Mouse (Mus musculus): ENCODE results near the gene E2f7. TPM values are rescaled to one million over a fixed set of nuclear protein-coding genes. Genes with fewer than 3 reads are reported as not detected.

E2f7 gene
- polyA plus RNA-seq (2014; fragmentation: Nextera tagmentation; extraction: Ambion mirVana) = 14.8 and 15.0 TPM in 2 replicates

DNA sequence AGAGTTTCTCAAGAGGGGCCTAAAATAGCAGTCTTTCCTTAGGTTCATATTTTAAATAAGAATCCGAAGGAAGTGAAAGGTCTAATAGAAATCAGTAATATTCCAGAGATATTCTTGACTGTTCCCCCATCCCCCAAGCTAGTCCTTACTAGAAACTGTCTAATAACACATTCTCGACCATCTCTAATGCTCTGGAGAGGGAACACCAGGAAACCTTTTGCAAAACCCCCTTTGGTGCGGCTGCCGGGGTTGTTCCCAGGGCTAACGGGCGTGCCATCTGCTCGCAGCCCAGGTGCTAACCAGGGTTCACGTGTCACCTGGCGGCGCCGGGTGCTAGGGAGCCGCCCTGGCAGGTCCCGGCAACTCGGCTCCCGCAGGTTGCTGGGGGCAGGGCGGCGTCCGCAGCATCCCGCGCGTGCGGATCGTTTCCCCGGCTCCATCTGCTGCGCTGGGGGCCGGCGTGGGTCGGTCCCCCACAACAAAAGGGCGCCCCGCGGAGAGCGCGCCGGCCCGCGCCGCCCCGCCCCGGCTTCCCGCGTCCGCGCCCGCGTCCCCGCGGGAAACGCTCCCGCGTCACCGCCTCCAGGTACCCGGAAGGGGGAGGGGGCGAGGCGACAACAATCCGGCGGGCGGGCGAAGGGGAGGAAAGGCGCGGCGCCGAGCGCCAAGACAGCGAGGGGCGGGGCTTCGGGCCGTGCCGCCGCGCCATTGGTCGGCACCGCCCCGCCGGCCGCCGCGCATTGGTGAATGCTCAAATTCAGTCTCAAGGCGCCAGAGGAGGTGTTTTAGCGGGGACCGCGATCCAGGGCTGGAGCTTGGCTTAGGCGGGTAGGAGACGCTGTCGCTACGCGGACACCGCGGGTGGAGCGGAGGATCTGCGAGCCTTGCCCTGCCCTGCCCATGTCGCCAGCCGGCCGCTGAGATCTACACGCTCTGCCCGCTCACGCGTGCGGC is at the start of gene E2f7:
Gene E2f7 (plus strand): TSS at position 754 of the 954 bp plus-strand sequence.
- H3K9me3 ChIP-seq (ENCODE audit: control insufficient read depth, low read length) = no peaks in the 10 kb centered on the region
- H3K4me2 ChIP-seq (ENCODE audit: low read length) = peak within 1 kb of the TSS; percentile 90
- WGBS = under 1% methylated on average over 90 of the region's 98 CpGs
- peaks cover 25% of the 10 kb centered on the region for H3K36me3 ChIP-seq (ENCODE audit: control insufficient read depth, insufficient read depth, low read length)
- H3K27ac ChIP-seq (replicated peaks in 1 of 2; ENCODE audit: control insufficient read depth in 1 of 2, insufficient read depth in 1 of 2, low read depth in 2 of 2, low read length in 2 of 2) = peak within 1 kb of the TSS; percentile 69 to 75
- peaks cover 4 to 7% of the 10 kb centered on the region in 2 experiments; a peak in 2 of 4 replicates for H3K4me1 ChIP-seq (ENCODE audit: control insufficient read depth in 2 of 2, insufficient read depth in 2 of 2, low read length in 2 of 2)
- H3K9ac ChIP-seq (ENCODE audit: low read length) = peak within 1 kb of the TSS; percentile 88
- H3K4me3 ChIP-seq (ENCODE audit: control insufficient read depth in 1 of 2, insufficient read depth in 1 of 2, low read depth in 1 of 2, low read length in 2 of 2) = peak within 1 kb of the TSS; percentile 87 to 98
- no peaks in the 10 kb centered on the region for H3K27me3 ChIP-seq (ENCODE audit: control insufficient read depth, insufficient read depth, low read length)
- peak; percentile 95 for ATAC-seq (ENCODE audit: insufficient number of reproducible peaks, insufficient read depth, low FRiP score, low read depth)

- H3K4me1 ChIP-seq (ENCODE audit: control insufficient read depth in 2 of 2, insufficient read depth in 2 of 2, low read length in 2 of 2) = no peaks in the 10 kb centered on the region
- no peak overlapping the region for H3K4me3 ChIP-seq (ENCODE audit: control insufficient read depth in 1 of 2, insufficient read depth in 1 of 2, low read depth in 1 of 2, low read length in 2 of 2)
- no peak overlapping the region for H3K9ac ChIP-seq (ENCODE audit: low read length)
- WGBS = 68% methylated on average over 1 of the region's 1 CpGs
- no peak for ATAC-seq (ENCODE audit: insufficient number of reproducible peaks, insufficient read depth, low FRiP score, low read depth)
- no peaks in the 10 kb centered on the region for H3K36me3 ChIP-seq (ENCODE audit: control insufficient read depth, insufficient read depth, low read length)
- H3K9me3 ChIP-seq (ENCODE audit: control insufficient read depth, low read length) = no peaks in the 10 kb centered on the region
- H3K27me3 ChIP-seq (ENCODE audit: control insufficient read depth, insufficient read depth, low read length) = no peaks in the 10 kb centered on the region
- H3K4me2 ChIP-seq (ENCODE audit: low read length) = no peak overlapping the region
- H3K27ac ChIP-seq (replicated peaks in 1 of 2; ENCODE audit: control insufficient read depth in 1 of 2, insufficient read depth in 1 of 2, low read depth in 2 of 2, low read length in 2 of 2) = no peak overlapping the region
Observed at GRCm38 (mm10) chr10:110701276-110701675, 44.0 kb upstream of the E2f7 start.

DNA sequence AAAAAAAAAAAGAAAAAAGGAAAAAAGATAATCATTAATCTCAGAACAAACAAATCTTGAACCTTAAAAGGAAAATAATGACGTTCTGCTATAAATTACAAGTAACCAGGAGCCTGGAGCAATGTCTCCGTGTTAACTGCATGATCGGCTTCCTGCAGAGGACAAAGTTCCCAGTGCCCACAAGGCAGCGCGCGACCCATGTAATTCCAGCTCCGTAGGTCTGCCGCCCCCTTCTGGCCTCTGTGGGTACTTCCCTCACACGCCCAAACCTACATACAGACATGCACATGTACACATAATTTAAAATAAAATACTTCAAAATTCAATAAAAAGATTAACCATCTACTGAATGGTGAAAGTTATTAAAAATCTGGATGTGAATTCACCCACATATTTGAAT is 39.6 kb upstream of the E2f7 start:
- 47% methylated on average over 9 of the region's 9 CpGs for WGBS
- Histone ChIP-seq H3K9ac (ENCODE audit: low read length) (no peak overlapping the region), H3K4me3 (ENCODE audit: control insufficient read depth in 1 of 2, insufficient read depth in 1 of 2, low read depth in 1 of 2, low read length in 2 of 2) (no peak overlapping the region), H3K27ac (replicated peaks in 1 of 2; ENCODE audit: control insufficient read depth in 1 of 2, insufficient read depth in 1 of 2, low read depth in 2 of 2, low read length in 2 of 2) (no peak overlapping the region), H3K9me3 (ENCODE audit: control insufficient read depth, low read length) (no peaks in the 10 kb centered on the region), H3K27me3 (ENCODE audit: control insufficient read depth, insufficient read depth, low read length) (no peaks in the 10 kb centered on the region), H3K36me3 (ENCODE audit: control insufficient read depth, insufficient read depth, low read length) (no peaks in the 10 kb centered on the region), H3K4me1 (ENCODE audit: control insufficient read depth in 2 of 2, insufficient read depth in 2 of 2, low read length in 2 of 2) (no peaks in the 10 kb centered on the region), H3K4me2 (ENCODE audit: low read length) (no peak overlapping the region)
- no peak for ATAC-seq (ENCODE audit: insufficient number of reproducible peaks, insufficient read depth, low FRiP score, low read depth)

DNA sequence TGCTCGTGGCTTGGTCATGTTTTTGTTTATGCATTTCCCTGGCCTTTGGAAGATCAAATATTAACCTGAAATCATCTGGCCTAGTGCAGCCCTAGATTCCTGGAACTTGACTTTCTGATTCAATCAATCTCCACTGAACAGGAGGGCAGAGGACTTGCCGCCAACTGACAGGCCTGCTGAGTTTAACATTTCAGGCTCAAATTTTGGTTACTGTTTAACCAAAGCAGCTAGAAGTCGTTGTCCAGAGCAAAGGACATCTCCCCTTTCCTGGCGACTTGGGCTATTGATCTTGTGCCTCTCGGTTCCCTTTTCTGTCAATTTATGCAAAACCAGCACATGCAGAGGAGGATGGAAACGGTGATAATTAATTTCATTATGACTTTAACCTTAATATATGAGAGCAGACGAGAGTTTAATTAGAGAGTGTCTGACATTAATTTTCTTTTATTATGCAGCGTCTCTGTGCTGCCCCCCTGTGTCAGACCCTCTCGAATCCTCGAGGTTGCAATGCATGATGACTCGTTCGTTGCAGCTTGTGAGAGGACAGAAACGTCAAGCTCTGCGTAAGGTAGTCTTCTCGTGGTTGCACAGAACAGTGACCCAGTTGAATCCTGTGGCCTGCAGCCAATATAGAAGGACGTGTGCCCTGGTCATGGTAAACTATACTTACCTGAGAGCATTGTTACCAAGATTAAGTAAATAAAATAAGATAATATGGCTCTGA is 37.7 kb upstream of the E2f7 start:
- no peaks in the 10 kb centered on the region for H3K9me3 ChIP-seq (ENCODE audit: control insufficient read depth, low read length)
- 50% methylated on average over 16 of the region's 16 CpGs for WGBS
- H3K27ac ChIP-seq (replicated peaks in 1 of 2; ENCODE audit: control insufficient read depth in 1 of 2, insufficient read depth in 1 of 2, low read depth in 2 of 2, low read length in 2 of 2) = no peak overlapping the region
- H3K4me3 ChIP-seq (ENCODE audit: control insufficient read depth in 1 of 2, insufficient read depth in 1 of 2, low read depth in 1 of 2, low read length in 2 of 2) = no peak overlapping the region
- no peaks in the 10 kb centered on the region for H3K36me3 ChIP-seq (ENCODE audit: control insufficient read depth, insufficient read depth, low read length)
- H3K27me3 ChIP-seq (ENCODE audit: control insufficient read depth, insufficient read depth, low read length) = no peaks in the 10 kb centered on the region
- ATAC-seq (ENCODE audit: insufficient number of reproducible peaks, insufficient read depth, low FRiP score, low read depth) = no peak
- no peak overlapping the region for H3K4me2 ChIP-seq (ENCODE audit: low read length)
- H3K4me1 ChIP-seq (ENCODE audit: control insufficient read depth in 2 of 2, insufficient read depth in 2 of 2, low read length in 2 of 2) = no peaks in the 10 kb centered on the region
- no peak overlapping the region for H3K9ac ChIP-seq (ENCODE audit: low read length)

DNA sequence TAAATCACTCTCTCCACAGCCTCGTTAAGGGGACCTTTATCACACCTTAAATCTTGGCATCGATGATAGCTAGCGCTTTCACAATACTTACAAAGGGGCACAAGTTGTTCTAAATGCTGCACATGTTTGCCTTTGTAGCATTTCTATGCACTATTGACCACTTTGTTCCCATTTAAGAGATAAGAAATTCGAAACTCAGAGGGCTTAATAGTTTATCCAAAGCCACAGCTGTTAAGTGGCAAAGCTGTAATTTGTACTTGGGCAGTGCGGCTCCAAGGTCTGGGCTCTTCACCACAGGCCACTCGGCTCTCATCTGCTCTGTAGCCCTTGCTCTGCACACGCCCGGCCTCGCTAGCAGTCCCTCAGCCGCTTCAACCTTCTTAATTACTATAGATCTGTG is 28.4 kb upstream of the E2f7 start:
- no peak overlapping the region for H3K4me3 ChIP-seq (ENCODE audit: control insufficient read depth in 1 of 2, insufficient read depth in 1 of 2, low read depth in 1 of 2, low read length in 2 of 2)
- WGBS = 71% methylated on average over 10 of the region's 10 CpGs
- H3K9ac ChIP-seq (ENCODE audit: low read length) = no peak overlapping the region
- ATAC-seq (ENCODE audit: insufficient number of reproducible peaks, insufficient read depth, low FRiP score, low read depth) = no peak
- H3K4me1 ChIP-seq (ENCODE audit: control insufficient read depth in 2 of 2, insufficient read depth in 2 of 2, low read length in 2 of 2) = no peaks in the 10 kb centered on the region
- no peak overlapping the region for H3K4me2 ChIP-seq (ENCODE audit: low read length)
- no peaks in the 10 kb centered on the region for H3K36me3 ChIP-seq (ENCODE audit: control insufficient read depth, insufficient read depth, low read length)
- no peaks in the 10 kb centered on the region for H3K9me3 ChIP-seq (ENCODE audit: control insufficient read depth, low read length)
- H3K27me3 ChIP-seq (ENCODE audit: control insufficient read depth, insufficient read depth, low read length) = no peaks in the 10 kb centered on the region
- no peak overlapping the region for H3K27ac ChIP-seq (replicated peaks in 1 of 2; ENCODE audit: control insufficient read depth in 1 of 2, insufficient read depth in 1 of 2, low read depth in 2 of 2, low read length in 2 of 2)

GRCm38 (mm10) chr10:110726431-110726830 is 18.8 kb upstream of the E2f7 start:
- ATAC-seq (ENCODE audit: insufficient number of reproducible peaks, insufficient read depth, low FRiP score, low read depth) = no peak
- no peak overlapping the region for H3K27ac ChIP-seq (replicated peaks in 1 of 2; ENCODE audit: control insufficient read depth in 1 of 2, insufficient read depth in 1 of 2, low read depth in 2 of 2, low read length in 2 of 2)
- 70% methylated on average over 15 of the region's 15 CpGs for WGBS

DNA sequence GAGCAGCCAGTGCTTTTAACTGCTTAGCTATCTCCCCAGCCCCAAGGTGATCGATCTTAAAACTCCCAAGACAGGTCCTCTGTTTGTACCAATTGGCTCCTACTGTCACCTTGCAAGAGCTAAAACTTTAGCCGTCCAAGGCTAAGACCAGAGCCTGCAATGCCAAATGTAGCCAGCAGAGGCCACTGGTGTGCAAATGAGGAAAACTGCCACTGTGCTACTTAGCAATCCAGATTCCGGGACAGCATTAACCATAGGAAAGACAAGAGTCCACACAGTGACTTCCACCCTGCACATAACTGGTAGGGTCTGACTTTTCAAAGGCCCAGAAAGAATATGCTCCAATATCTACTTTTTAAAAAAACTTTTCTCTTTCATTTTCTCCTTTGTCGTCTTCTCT is 17.4 kb upstream of the E2f7 start:
- 48% methylated on average over 4 of the region's 4 CpGs for WGBS
- H3K9me3 ChIP-seq (ENCODE audit: control insufficient read depth, low read length) = no peaks in the 10 kb centered on the region
- no peaks in the 10 kb centered on the region for H3K4me1 ChIP-seq (ENCODE audit: control insufficient read depth in 2 of 2, insufficient read depth in 2 of 2, low read length in 2 of 2)
- no peak overlapping the region for H3K9ac ChIP-seq (ENCODE audit: low read length)
- no peak for ATAC-seq (ENCODE audit: insufficient number of reproducible peaks, insufficient read depth, low FRiP score, low read depth)
- no peak overlapping the region for H3K27ac ChIP-seq (replicated peaks in 1 of 2; ENCODE audit: control insufficient read depth in 1 of 2, insufficient read depth in 1 of 2, low read depth in 2 of 2, low read length in 2 of 2)
- H3K4me2 ChIP-seq (ENCODE audit: low read length) = no peak overlapping the region
- no peak overlapping the region for H3K4me3 ChIP-seq (ENCODE audit: control insufficient read depth in 1 of 2, insufficient read depth in 1 of 2, low read depth in 1 of 2, low read length in 2 of 2)
- H3K36me3 ChIP-seq (ENCODE audit: control insufficient read depth, insufficient read depth, low read length) = no peaks in the 10 kb centered on the region
- H3K27me3 ChIP-seq (ENCODE audit: control insufficient read depth, insufficient read depth, low read length) = no peaks in the 10 kb centered on the region

More at GRCm38 (mm10) chr10:110726431-110726830, 18.8 kb upstream of the E2f7 start:
- Histone ChIP-seq H3K4me2 (ENCODE audit: low read length) (no peak overlapping the region), H3K9me3 (ENCODE audit: control insufficient read depth, low read length) (no peaks in the 10 kb centered on the region), H3K27me3 (ENCODE audit: control insufficient read depth, insufficient read depth, low read length) (no peaks in the 10 kb centered on the region), H3K9ac (ENCODE audit: low read length) (no peak overlapping the region), H3K4me1 (ENCODE audit: control insufficient read depth in 2 of 2, insufficient read depth in 2 of 2, low read length in 2 of 2) (no peaks in the 10 kb centered on the region), H3K36me3 (ENCODE audit: control insufficient read depth, insufficient read depth, low read length) (no peaks in the 10 kb centered on the region), H3K4me3 (ENCODE audit: control insufficient read depth in 1 of 2, insufficient read depth in 1 of 2, low read depth in 1 of 2, low read length in 2 of 2) (no peak overlapping the region)
